Mouse (Mus musculus) cerebellum, adult 2 months (tissue): ENCODE results near the gene Slc39a9.

Experiments
- CTCF ChIP-seq: fragments of 200-500 bp; IDR thresholded peaks from 2 replicates; pipeline ENCODE4 v1.5.1; 2011; ENCODE audit warnings: low read depth, mild to moderate bottlenecking, control low read depth, low read length, moderate library complexity, borderline replicate concordance; ENCODE audit not compliant: insufficient read depth
- POLR2A ChIP-seq: fragments of 200-500 bp; IDR thresholded peaks from 2 replicates; pipeline ENCODE4 v1.6.1; 2011; ENCODE audit warnings: low read length, control low read depth, borderline replicate concordance; ENCODE audit not compliant: insufficient read depth

DNA sequence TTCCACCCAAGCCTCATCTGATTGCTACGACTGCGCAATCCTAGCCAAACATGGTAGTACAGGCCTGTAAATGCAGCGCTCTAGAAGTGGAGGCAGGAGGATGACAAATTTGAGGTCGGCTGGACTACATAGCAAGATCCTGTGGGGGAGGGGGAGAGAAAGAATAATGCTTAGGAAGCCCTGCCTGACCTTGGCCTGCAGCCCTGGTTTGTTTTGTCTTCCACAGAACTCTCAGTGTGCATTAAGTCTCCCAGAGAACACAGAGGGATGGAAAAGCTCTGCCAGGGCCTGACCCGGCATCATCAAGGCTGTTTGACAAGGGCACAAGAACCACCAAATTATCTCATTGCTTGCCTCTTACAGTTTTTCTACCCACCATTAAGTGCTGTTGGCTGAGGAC, 46.0 kb downstream of the Slc39a9 start:
- TF ChIP-seq CTCF (no peak), POLR2A (no peak)
